Mouse (Mus musculus) intestine, embryonic 16.5 days (tissue): Measurements from ENCODE around the gene Cttnbp2. TPM values are rescaled to one million over a fixed set of nuclear protein-coding genes. Genes with fewer than 3 reads are reported as not detected.

ENCODE experiments used
- ATAC-seq: fragments of 200-750 bp; cut with Nextera tagmentation; 2 replicates; pipeline ENCODE4 v1.8.0; 2017; ENCODE audit warnings: moderate TSS enrichment, moderate library complexity
- H3K27ac ChIP-seq: fragments of 300-500 bp; sonication (generic); 2 replicates; pipeline ENCODE4 v1.5.1; 2014; ENCODE audit warnings: mild to moderate bottlenecking, low read length
- H3K27me3 ChIP-seq: fragments of 300-500 bp; sonication (generic); replicated peaks from 2 replicates; pipeline ENCODE4 v1.6.1; 2014; ENCODE audit warnings: low read length, control low read depth, mixed read lengths; ENCODE audit not compliant: control insufficient read depth, insufficient read depth
- H3K36me3 ChIP-seq: fragments of 300-500 bp; sonication (generic); 2 replicates; pipeline ENCODE4 v1.6.1; 2014; ENCODE audit warnings: low read length, control low read depth; ENCODE audit not compliant: control insufficient read depth, insufficient read depth
- H3K4me1 ChIP-seq: fragments of 300-500 bp; sonication (generic); 2 replicates; pipeline ENCODE4 v1.6.1; 2014; ENCODE audit warnings: low read length, control low read depth, mixed read lengths; ENCODE audit not compliant: control insufficient read depth, insufficient read depth
- H3K4me2 ChIP-seq: fragments of 300-500 bp; sonication (generic); 2 replicates; pipeline ENCODE4 v1.6.1; 2014; ENCODE audit warnings: low read depth, low read length, control low read depth
- H3K4me3 ChIP-seq: fragments of 300-500 bp; sonication (generic); 2 replicates; pipeline ENCODE4 v1.5.1; 2014; ENCODE audit warnings: mild to moderate bottlenecking, low read length
- H3K9ac ChIP-seq: fragments of 300-500 bp; sonication (generic); 2 replicates; pipeline ENCODE4 v1.6.1; 2014; ENCODE audit warnings: low read depth, low read length
- H3K9me3 ChIP-seq: fragments of 300-500 bp; sonication (generic); 2 replicates; pipeline ENCODE4 v1.6.1; 2016; ENCODE audit warnings: low read length, control low read depth; ENCODE audit not compliant: control insufficient read depth
- WGBS: fragments of 180-500 bp; shearing (Covaris S2); extraction: QIAGEN DNeasy Blood & Tissue Kit; methylation state at CpG from one replicate; pipeline ENCODE4 v1.1.7; 2014; 5-methylcytosine and 5-hydroxymethylcytosine counted together
- polyA plus RNA-seq: library from polyadenylated mRNA; unstranded; fragments of >200 nt; fragmentation: Nextera tagmentation; extraction: Ambion mirVana; gene quantifications from 2 replicates; pipeline ENCODE4 v1.2.1, GENCODE M21; 2015

Cttnbp2 gene
- polyA plus RNA-seq, 1 experiment from 2014 or later, result 9.7 TPM

- no peaks in the 10 kb centered on the region for H3K9me3 ChIP-seq
- no peak overlapping the region for H3K9ac ChIP-seq
- H3K4me2 ChIP-seq, result no peak overlapping the region
- H3K4me1 ChIP-seq, result no peaks in the 10 kb centered on the region
- WGBS, result 85% methylated on average over 3 of the region's 3 CpGs
- no peak overlapping the region for H3K27ac ChIP-seq
- ATAC-seq, result no peak
- H3K4me3 ChIP-seq, result no peak overlapping the region
- H3K36me3 ChIP-seq, result no peaks in the 10 kb centered on the region
- no peaks in the 10 kb centered on the region for H3K27me3 ChIP-seq
These were observed 84.6 kb downstream of the Cttnbp2 start for GRCm38 (mm10) chr6:18430062-18430461.

GRCm38 (mm10) chr6:18424822-18425221 is 89.8 kb downstream of the Cttnbp2 start:
- no peaks in the 10 kb centered on the region for H3K4me1 ChIP-seq
- H3K9me3 ChIP-seq, result no peaks in the 10 kb centered on the region
- no peak overlapping the region for H3K4me3 ChIP-seq
- no peaks in the 10 kb centered on the region; the same call in 1 of the 2 replicates for H3K36me3 ChIP-seq
- 86% methylated on average over 6 of the region's 6 CpGs for WGBS
- H3K9ac ChIP-seq, result no peak overlapping the region
- no peak for ATAC-seq
- H3K27ac ChIP-seq, result no peak overlapping the region
- no peaks in the 10 kb centered on the region for H3K27me3 ChIP-seq
- no peak overlapping the region for H3K4me2 ChIP-seq

GRCm38 (mm10) chr6:18424367-18424766 is 90.3 kb downstream of the Cttnbp2 start:
- no peaks in the 10 kb centered on the region; the same call in 1 of the 2 replicates for H3K36me3 ChIP-seq
- H3K9ac ChIP-seq, result no peak overlapping the region
- H3K9me3 ChIP-seq, result no peaks in the 10 kb centered on the region
- H3K27ac ChIP-seq, result no peak overlapping the region
- no peaks in the 10 kb centered on the region for H3K4me1 ChIP-seq
- no peaks in the 10 kb centered on the region for H3K27me3 ChIP-seq
- H3K4me3 ChIP-seq, result no peak overlapping the region
- 72% methylated on average over 3 of the region's 3 CpGs for WGBS
- ATAC-seq, result no peak
- H3K4me2 ChIP-seq, result no peak overlapping the region

- Histone ChIP-seq H3K4me1 (no peaks in the 10 kb centered on the region), H3K27me3 (no peaks in the 10 kb centered on the region), H3K27ac (no peak overlapping the region), H3K4me3 (no peak overlapping the region), H3K4me2 (no peak overlapping the region), H3K9ac (no peak overlapping the region), H3K9me3 (no peaks in the 10 kb centered on the region), H3K36me3 (no peaks in the 10 kb centered on the region; the same call in 1 of the 2 replicates)
- no peak for ATAC-seq
- 85% methylated on average over 6 of the region's 6 CpGs for WGBS
These were observed 91.5 kb downstream of the Cttnbp2 start for GRCm38 (mm10) chr6:18423112-18423511.

GRCm38 (mm10) chr6:18421561-18421960 is 93.1 kb downstream of the Cttnbp2 start:
- ATAC-seq, result peak; percentile 69
- WGBS, result 71% methylated on average over 2 of the region's 2 CpGs

GRCm38 (mm10) chr6:18420660-18421059 is 94.0 kb downstream of the Cttnbp2 start:
- ATAC-seq, result 0 out of 2 replicates have a peak, but pooled peaks have one; percentile 26
- Histone ChIP-seq H3K27me3 (no peaks in the 10 kb centered on the region), H3K4me2 (no peak overlapping the region), H3K9ac (no peak overlapping the region), H3K9me3 (no peaks in the 10 kb centered on the region), H3K36me3 (no peaks in the 10 kb centered on the region; the same call in 1 of the 2 replicates), H3K27ac (no peak overlapping the region), H3K4me3 (no peak overlapping the region), H3K4me1 (no peaks in the 10 kb centered on the region)
- WGBS, result 66% methylated on average over 9 of the region's 9 CpGs

More at GRCm38 (mm10) chr6:18421561-18421960, 93.1 kb downstream of the Cttnbp2 start:
- no peaks in the 10 kb centered on the region for H3K27me3 ChIP-seq
- H3K4me1 ChIP-seq, result no peaks in the 10 kb centered on the region
- H3K36me3 ChIP-seq, result no peaks in the 10 kb centered on the region; the same call in 1 of the 2 replicates
- H3K4me3 ChIP-seq, result no peak overlapping the region
- H3K9ac ChIP-seq, result no peak overlapping the region
- no peak overlapping the region for H3K27ac ChIP-seq
- no peaks in the 10 kb centered on the region for H3K9me3 ChIP-seq
- H3K4me2 ChIP-seq, result no peak overlapping the region

- no peak overlapping the region for H3K27ac ChIP-seq
- WGBS, result 53% methylated on average over 6 of the region's 6 CpGs
- H3K36me3 ChIP-seq, result no peaks in the 10 kb centered on the region; the same call in 1 of the 2 replicates
- H3K9ac ChIP-seq, result no peak overlapping the region
- no peaks in the 10 kb centered on the region for H3K4me1 ChIP-seq
- H3K27me3 ChIP-seq, result no peaks in the 10 kb centered on the region
- H3K4me2 ChIP-seq, result no peak overlapping the region
- no peak overlapping the region for H3K4me3 ChIP-seq
- no peak for ATAC-seq
- no peaks in the 10 kb centered on the region for H3K9me3 ChIP-seq
These were observed 96.7 kb downstream of the Cttnbp2 start for GRCm38 (mm10) chr6:18417866-18418454.

- H3K27ac ChIP-seq, result no peak overlapping the region
- no peak overlapping the region for H3K4me3 ChIP-seq
- 89% methylated on average over 4 of the region's 4 CpGs for WGBS
- no peak overlapping the region for H3K9ac ChIP-seq
- ATAC-seq, result no peak
- no peaks in the 10 kb centered on the region for H3K9me3 ChIP-seq
- no peaks in the 10 kb centered on the region for H3K27me3 ChIP-seq
- no peak overlapping the region for H3K4me2 ChIP-seq
- no peaks in the 10 kb centered on the region; the same call in 1 of the 2 replicates for H3K36me3 ChIP-seq
- no peaks in the 10 kb centered on the region for H3K4me1 ChIP-seq
These were observed 98.7 kb downstream of the Cttnbp2 start for GRCm38 (mm10) chr6:18415961-18416360.

- no peak overlapping the region for H3K27ac ChIP-seq
- no peak overlapping the region for H3K4me2 ChIP-seq
- H3K9ac ChIP-seq, result no peak overlapping the region
- H3K9me3 ChIP-seq, result no peaks in the 10 kb centered on the region
- H3K36me3 ChIP-seq, result no peaks in the 10 kb centered on the region
- no peaks in the 10 kb centered on the region for H3K27me3 ChIP-seq
- WGBS, result 93% methylated on average over 1 of the region's 1 CpGs
- no peaks in the 10 kb centered on the region for H3K4me1 ChIP-seq
- H3K4me3 ChIP-seq, result no peak overlapping the region
- ATAC-seq, result no peak
These were observed 103.0 kb downstream of the Cttnbp2 start for GRCm38 (mm10) chr6:18411505-18412225.
